Mouse (Mus musculus): ENCODE results near the gene Cpe. TPM values are rescaled to one million over a fixed set of nuclear protein-coding genes. Genes with fewer than 3 reads are reported as not detected.

Gene Cpe
- total RNA-seq, 2 experiments from 2014 or later, result 345 to 374 TPM

GRCm38 (mm10) chr8:64548054-64548850 is 144.6 kb downstream of the Cpe start:
- peak; percentile 29 for DNase-seq

- no peak for DNase-seq
Measured at GRCm38 (mm10) chr8:64543441-64543840, 149.4 kb downstream of the Cpe start.

Other genes with a start within 250 kb of the Cpe start
- gene Msmo1, start 40.7 kb upstream of the Cpe start, total RNA-seq (2021), result 10 to 100 TPM; 29.4 to 57.0 TPM
- gene Klhl2, start 157.0 kb upstream of the Cpe start, total RNA-seq (2021), result 10 to 100 TPM; 32.2 to 35.5 TPM